Mouse (Mus musculus) right cerebral cortex, postnatal 4 days (tissue): ENCODE data around the gene Fggy.

Experiments used
- DNase-seq: peaks from one replicate; pipeline ENCODE4 v3.0.0-alpha.2; 2022

The Fggy gene

DNA sequence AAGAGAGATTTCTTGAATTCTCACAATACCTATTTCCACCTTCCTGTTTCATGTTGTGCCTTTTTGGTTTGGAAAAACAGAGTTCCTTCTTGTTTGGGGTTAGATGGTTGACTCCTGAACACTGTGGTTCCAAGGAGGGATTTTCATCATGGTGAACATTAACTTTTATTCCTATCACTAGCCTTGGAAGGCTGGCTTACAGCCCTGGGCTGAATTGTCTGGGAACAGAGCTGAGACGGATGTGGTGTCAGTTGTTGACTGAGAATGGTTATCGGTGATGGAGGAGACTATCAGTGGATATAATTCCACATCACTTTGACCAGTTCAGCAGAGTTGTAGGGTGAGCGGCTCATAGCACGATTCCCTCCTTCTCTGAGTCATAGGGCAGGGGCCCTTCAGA is 178.7 kb downstream of the Fggy start:
- DNase-seq = no peak

DNA sequence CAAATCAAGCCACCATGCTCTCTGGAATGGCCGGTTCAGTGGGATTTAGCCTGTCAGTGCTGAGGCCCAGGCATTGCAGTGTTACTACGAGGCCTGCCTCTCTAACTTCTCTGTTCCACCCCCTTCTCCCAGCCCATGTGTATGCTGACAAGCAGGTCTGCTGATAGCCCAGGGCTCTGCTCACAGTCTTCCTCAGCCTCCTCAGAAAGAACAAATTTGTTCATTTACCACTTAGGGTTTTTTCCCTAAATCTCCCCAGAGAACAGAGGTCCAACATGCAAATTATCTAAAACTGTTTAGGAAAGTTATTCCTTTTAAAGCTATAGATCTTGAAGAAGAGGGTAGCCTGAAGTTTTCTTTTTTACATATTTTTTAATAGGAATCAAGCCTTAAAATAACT is 179.4 kb downstream of the Fggy start:
- DNase-seq = no peak

DNA sequence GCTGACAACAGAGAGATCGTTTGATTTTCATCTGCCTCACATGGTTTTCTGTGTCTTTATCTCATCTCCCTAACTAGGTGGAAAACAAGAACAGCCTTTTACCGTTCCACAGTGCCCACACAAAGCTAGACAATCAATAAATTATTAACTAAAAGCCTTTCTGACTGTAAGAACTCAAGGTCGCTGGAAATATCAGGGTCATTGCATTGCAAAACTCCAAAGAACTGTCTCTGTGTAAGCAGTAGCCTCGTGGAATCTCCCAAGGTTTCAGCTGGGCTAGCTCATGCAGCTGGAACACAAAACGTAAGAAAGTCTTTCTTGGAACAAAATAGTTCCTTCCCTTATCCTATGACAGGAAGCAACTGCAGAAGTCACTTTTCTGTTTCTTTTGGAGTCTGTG is 180.9 kb downstream of the Fggy start:
- DNase-seq = no peak

DNA sequence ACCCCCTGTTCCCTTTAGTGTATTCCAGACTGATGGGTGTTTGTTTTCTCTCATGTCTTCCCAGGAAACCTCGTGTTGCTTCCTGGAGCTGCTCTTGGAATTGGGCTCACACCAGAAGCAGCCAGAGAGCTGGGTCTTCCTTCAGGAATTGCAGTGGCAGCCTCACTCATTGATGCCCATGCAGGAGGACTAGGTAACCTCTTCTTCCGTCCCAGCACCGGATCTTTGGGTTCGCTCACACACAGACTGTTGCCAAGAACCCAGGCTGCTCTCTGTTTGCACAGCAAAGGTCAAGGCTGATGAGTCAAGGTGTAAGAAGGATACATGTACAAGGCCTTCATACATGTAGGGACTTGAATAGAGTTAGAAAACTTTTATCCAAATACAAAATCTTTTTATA is 181.4 kb downstream of the Fggy start:
- no peak for DNase-seq

DNA sequence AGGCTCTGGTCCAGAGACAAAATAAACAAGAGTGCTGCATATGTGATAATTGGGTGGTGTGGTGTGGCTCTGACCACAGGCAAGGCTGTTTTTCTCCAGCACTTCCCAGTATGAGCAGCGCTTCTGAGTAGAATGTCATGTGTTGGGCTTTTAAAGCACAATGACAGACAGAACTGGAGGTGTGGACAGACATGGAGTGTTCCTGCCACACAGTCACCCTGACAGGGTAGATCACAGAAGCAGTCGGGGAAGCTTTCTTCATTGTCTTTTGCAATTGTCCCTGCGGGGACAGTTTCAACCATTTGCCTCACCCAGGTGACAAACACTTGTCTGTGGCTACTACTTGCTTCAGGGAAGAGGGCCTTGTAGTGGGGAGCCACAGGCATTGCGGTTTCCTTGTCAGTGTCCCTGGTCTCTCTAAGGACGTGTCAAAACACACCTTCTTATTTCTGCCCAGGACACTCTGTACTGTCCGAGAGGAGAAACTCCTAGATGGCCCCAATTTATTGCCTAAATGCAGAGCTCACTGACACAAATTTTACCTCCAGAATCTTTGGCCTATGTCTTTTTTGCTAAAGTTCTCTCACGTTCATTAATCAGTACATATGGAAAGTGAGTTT is 183.9 kb downstream of the Fggy start:
- DNase-seq = no peak

DNA sequence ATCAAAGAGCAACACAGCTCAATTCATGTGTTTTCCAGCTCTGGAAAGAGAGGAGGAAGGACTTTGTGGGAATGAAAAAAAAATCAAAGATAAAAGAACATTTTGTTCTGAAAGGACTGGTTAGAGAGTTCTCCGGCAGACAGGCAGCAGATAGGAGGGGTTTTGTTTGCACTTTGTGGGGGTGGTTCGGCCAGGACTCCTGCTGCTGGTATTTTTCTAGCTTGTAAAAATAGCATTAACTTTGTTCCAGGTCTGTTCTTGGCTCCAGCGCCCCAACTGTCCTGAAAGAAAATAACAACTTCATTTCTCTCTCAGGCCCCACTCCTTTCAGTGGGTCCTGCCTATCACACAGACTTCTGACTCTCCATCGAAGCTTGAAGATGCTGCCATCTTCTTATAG is 185.7 kb downstream of the Fggy start:
- DNase-seq = no peak

DNA sequence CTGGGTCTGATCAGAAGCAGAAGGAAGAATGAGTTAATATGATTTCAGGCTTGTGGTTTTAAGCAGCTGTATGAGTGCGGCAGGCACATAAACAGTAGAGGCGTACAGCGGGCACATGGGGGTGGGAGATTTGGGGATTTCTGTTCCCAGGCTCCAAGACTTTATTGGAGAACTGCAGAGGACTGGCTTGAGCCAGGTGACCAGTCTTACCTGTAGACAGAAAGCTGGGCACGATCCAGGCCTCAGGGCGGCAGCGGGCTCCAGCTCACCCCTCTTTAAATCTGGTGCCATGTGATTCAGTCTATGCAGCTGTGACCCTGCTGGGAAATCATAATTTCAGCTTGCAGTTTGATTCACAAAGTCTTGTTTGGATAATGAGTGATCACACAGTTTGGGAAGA is 189.6 kb downstream of the Fggy start:
- DNase-seq = no peak

DNA sequence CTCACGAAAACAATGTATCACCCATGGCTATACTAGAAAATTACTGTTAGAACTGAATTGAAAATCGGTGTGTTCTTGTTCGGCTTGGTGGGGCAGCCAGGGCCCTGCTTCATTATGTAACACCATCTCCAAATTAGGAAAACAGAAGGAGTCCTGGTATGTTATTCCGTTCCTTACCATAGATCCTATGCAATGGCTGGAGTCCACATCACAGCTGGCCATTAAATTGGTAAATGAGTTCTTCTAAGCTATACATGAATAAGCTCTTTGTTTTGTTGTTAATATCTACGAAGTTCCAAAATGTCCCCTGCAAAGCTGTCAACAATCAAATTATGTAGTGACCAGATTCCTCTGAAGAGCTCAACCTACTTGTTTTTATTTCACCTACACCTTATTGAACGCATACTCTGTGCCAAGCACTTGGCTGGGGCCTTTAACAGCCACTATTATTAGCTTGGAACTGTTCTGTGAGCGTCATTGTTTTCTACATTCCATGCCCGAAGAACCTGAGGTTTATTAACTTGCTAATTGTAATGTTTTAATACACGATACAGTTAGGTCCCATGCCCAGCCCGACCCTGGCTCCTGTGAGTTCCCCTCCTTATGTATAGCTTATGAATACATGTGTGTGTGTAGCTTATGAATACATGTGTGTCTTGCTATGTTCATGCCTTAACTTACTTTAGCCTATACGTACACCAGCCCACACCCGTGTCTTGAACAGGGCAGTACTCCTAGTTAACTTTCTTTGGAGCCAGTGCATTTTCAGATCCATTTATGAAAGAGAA is 190.3 kb downstream of the Fggy start:
- no peak for DNase-seq

DNA sequence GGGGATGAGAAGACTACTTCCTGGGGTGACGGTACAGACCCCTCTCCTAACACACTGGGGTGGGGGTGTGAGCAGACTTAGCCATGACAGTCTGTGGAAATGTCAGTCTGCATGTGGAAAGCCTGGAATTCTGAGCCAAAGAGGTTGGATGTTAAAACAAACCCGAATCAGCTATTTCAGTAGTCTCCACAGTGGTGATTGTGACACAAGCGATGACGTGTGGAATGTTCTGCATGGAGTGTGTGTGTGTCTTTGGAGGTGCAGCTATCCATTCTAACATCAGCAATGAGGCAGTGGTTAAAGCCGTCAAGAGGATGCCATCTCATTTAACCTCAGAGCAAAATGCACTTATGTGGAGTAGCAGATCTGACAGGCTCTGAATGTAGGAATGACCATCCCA is 192.9 kb downstream of the Fggy start:
- no peak for DNase-seq

DNA sequence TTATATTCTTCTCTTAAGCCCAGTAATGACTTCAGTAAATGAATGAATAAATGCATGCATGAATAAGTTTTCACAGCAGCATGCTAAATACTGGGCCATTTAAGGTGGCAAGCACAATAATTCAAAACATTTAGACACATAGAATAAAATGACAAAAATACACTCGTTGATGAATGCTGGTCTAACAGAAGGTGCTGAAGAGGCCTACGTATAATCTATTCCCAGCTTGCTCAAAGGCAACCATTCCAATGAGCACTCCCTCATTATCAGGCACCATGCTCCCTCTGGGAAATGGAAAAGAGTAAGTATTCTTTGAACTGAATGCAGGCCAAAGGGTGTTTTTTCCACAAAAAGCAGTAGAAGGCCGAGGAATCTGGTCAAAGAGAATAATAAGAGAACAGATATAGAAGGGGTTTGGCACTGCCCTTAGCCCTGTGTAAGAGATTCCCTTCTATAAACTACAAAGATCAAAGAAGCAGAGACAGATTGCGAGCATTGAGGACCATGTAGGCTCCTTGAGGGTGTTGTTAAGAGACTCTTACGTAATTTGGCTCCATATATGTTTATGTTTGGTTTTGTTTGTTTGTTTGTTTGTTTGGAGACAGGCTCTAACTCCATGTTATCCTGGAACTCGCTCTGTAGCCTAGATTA is 195.4 kb downstream of the Fggy start:
- no peak for DNase-seq

DNA sequence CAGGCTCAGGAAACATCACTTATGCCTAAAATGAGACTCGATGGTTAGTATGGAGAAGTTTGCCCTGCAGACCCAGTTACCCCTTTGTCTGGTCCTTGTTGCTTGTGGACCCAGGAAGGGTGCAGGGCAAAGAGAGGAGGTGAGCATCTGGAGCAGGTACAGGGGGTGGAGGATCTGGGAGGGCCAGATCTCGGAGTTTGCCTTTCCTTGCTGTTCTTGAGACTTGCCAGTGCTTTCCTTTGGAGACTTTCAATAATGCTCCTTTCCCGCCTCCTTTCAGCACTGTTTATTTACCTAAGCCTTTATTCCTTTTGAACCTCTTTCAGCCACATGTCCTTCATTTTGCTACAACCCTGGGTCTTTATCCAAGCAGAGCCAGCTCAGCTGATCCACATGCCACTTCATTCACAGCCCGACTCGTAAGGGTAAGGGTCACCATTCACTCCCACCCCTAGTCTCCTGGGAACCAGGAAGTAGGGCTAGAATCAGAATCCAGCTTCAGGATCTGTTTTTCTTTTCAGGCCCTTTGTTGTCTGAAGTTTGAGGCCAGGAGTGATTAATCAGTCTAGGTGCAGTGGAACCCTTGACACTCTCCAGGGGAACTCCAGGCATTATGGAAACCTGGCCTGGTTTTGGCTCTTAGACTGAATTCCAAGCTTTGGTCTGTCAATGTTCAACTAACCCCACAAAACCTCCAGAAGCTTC is 201.9 kb downstream of the Fggy start:
- DNase-seq = no peak

DNA sequence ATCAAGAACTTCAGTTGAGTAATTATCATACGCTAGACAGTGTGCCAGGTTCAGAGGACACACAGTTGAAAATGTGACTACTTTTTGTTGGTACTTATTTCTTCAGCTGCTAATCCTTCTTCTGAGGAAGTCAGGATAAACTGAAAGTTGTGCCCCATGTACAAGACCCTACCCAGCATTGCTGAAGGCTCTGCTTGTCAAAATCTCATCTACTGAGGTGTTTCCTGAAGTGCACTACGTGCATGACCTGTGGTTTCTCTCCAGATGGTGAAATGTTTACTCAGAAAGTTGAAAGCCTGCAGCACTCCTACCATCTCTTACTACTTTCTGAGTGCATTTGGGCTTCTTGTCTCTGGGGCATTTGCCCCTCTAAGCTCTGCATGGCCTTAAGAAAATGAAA is 208.1 kb downstream of the Fggy start:
- DNase-seq = no peak

DNA sequence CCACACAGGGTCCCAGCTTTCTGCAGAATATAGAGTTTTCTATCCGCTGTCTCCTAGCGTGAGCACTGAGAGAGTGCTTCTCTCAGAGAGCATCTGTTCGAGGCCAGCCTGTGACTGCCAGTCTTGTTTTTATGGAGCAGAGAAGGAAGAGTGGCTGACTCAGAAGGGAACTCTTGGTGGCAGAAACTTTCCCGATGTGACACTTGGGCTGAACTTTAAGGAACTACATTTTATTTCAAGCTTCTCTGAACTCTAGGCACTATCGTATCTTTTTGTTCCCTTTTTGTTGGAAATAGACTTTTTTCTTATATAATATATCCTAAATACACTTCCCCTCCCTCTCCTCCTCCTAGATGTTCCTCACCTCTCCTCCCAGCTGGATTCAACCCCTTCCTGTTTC is 213.2 kb downstream of the Fggy start:
- no peak for DNase-seq

DNA sequence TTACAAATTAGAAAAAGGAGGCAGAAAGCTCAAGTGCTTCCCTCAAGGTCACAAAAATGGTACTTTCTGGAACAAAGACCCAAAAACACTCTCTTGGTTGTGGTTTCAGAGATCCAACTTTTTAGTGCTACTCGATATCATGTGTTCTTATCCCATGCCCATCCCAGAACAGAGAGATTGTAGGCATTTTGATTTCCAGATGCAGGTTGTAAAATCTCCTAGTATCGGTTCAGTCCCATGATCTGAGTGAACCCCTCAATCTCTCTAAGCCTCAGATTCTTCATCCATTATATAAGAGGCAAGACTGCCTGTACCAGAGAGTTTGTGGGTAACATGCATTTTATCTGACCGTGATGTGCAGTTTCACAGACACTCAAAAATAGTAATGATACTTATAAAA is 214.2 kb downstream of the Fggy start:
- no peak for DNase-seq

DNA sequence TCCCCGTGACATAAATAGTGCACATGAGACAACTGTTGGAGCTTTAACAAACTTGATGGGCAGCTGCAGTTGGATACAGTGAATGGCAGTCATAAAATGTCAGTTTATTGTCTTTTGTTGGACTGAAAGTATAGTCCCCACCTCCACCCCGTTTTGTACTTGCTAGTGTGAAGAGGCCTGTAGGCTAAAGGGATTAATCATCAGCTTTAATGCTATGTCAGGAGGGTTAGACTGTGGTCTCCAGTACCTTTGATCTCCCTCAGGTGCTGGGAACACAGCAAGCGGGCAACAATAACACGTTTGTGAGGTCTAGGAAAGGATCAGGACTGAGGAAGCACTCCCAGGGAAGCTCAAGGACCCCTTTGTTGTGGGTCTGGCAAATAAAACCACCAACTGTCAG is 214.6 kb downstream of the Fggy start:
- no peak for DNase-seq

DNA sequence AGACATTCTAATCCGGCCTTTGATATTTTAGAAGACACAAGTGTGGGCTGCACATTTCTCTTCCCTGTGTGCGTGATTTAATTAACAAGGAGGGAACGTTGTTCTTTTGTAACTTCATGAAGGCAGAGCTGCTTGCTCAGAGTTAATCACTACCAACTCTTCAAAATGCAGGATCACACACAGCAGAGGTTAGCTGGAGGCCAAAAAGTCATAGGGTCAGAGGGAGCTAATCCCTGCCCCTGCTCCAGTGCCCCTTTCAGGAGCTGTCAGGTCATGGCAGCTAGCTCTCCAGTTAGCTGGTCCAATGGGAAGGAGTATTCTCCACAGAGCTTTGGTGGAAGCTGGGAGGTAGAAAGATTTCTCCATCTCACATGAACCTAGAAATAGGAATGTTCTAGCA is 215.4 kb downstream of the Fggy start:
- no peak for DNase-seq

DNA sequence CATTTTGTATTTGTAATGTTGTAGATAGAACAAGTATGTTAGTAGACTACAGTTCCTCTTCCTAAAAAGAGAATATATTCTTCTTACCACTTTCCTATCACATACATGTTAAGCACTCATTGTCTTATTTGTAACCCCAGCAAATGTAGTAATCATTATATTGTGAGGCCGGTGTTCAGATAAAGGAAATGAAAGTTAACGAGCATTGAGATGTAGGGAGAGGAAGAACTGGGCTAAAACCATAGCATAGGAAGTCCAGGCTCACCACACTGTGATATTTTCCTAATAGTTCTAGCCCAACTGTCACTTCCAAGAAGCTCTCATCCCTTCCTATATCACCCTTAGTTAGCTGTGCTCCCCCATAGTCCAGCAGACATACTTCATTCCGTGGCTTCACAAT is 218.3 kb downstream of the Fggy start:
- no peak for DNase-seq

DNA sequence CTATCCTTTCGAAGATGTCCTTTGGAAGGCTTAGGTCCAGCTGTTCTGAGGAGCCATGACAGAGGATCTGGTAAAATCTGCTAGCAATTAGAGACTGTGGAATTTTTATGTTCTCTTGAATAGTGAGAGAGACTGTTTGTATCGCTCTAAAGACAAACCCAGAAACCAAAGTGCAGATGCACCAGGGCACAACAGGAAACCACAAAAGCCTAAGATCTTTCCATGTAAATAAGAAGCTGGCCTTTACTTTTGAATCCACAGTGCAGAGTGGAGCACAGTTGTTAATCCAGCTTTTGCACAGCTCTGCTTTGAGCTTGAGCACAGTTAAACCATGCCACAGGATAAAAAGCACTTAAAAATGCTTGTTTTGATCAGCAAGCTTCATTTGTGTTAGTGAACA is 220.5 kb downstream of the Fggy start:
- DNase-seq = no peak

DNA sequence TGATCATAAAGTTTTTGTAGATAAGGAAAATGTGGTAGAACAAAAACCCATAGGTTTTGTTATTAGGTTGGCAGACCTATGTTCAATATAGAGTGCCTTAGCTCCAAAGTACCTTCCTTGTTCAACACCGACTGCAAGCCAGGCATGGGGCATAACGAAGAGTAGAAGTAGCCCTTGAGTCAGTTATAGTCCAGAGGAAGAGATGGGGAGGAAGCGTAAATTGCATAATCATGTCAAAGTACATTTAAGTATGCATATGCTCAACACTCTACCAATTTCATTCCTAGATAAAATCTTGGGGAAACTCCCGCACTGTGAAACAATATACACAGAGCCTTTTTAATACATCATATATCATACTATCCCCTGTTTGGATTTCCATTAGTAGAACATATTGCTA is 221.2 kb downstream of the Fggy start:
- no peak for DNase-seq

DNA sequence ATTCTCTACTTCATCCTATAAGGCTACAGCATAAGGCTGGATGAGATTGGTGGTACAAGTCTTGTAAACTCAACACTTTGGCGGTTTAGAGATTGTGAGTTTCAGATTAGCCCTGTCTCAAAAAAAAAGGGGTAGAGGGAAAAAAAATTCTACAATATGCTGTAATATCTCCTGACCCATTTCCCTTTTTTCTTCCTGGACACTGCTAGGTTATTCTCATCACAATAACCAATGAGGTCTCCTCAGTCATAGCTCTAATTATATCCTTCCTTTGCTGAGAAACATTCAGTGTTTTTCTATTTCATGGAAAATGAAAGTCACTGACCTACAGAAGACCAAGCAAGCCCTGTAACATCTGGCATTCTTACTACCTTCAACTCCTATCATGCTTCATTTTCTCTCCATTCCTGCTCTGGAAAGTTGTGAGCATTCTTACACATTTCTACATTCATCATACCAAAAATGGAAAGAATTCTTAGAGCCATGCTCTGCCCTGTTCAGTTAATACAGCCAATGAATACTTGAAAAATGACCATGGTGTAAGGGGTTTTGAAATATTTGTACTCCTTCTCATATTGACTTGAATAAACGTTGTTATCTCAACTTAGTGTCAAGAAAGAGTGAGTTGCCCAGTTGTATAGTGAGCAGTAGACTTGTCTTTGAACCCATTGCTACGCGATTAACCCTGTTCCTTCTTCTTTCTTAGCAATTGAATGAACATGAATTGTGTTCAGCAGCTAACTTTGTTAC is 227.0 kb downstream of the Fggy start:
- DNase-seq = no peak

DNA sequence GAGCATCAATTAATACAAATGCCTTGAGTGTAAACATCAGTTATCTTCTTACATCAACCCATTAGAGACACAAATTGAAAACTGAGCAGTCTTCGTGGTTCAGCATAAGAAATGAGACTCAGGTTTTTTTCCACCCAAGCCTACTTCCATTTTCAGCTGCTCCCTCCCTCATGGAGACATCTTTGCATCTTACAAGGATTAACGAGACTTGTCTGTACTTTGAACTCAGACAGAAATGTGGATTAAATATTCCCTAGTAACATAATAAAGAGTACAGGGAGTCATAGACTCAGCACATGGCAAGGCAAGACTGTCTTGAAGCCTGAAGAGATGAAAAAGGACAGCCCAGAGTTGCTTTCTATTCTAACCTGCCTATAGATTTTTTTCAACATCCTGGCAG is 230.3 kb downstream of the Fggy start:
- no peak for DNase-seq

DNA sequence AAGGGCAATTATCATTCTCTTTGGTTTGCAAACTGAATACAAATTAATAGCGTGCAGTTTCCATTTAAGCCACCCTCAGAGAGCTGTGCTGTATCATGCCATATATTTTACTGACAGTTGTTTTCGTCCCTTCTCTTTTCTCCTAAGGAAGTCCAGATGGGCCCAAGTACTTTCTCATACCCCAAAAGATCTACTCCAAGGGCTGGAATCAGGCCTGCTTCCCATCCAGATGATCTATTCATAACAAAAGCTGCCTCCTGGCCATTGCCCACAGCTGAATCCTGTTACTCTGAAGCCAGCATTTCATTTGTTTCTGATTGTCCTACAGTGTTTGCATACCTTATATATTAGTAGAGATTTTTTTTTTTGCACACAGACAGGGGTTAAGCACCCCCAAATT is 231.6 kb downstream of the Fggy start:
- DNase-seq = no peak

DNA sequence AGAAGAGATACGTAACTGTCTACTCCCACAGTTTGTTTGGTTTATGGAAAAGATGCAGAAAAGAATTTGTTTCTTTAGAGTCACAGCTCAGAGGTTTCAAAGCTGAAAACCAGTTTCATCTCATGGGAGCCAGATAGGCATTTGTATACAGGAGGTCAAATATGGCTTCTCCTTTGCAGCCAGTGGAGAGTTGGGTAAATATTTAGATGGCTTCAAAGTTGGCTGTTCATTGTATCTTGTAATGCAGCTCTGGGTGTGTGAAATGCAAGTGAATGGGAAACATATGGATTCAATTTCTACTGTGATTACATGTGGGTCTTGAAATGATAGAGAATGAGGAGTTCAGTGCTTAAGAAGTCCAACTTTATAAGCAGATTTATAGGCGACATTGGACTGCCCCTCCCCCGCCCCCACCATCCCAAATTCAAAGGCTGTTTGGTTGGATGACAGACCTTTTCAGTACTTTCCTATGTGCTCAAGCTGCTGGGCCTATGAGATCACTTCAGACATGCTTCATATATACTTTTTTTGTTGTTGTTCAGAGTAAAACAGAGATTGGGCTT is 234.7 kb downstream of the Fggy start:
- no peak for DNase-seq
